Mouse (Mus musculus): ENCODE measurements around the gene Zfp970. TPM values are rescaled to one million over a fixed set of nuclear protein-coding genes. Genes with fewer than 3 reads are reported as not detected.
A peak's percentile ranks its signal among the peaks of the same experiment; 100 is the strongest.
"Not testable (repeated sequence)": the region's sequence is repeated elsewhere in the genome, so short reads cannot be mapped to it uniquely, and the experiment has no call there.

Gene Zfp970
- total RNA-seq (2021) = 10 to 100 TPM; 46.7 to 57.4 TPM
- long read RNA-seq, experiment 1, transcript Zfp970-201 (4 exons, 794 nt) = major isoform, 5 of 20 reads
- long read RNA-seq, experiment 1, partial matches to known transcripts = 11 of 20 reads
- long read RNA-seq, experiment 1, other reads (novel, unspliced or antisense) = 3 of 20 reads
- long read RNA-seq, experiment 2, transcript Zfp970-201 (4 exons, 794 nt) = major isoform, 5 of 14 reads
- long read RNA-seq, experiment 2, partial matches to known transcripts = 5 of 14 reads
- long read RNA-seq, experiment 2, other reads (novel, unspliced or antisense) = 3 of 14 reads

DNA sequence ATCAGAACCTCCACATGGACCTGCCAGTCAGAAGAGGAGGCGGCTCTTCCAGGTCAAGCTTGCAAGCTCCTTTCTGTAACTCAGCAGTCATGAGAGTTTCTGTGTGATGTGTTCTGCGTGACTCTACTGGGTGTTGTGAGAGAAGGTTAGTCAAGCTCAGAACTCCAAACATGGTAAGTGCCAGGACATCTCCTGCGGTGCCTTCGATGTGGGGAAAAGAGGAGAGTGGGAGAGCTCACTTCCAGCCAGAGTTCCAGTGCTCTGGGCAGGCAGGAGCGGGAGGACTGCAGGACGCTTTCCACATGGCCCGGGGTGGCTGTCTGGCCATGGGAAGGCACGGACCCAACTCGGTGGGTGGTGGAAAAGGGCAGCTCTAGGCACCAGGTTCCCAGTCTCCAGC lies at the start of gene Zfp970:
Gene Zfp970, plus strand, starts transcription at position 58 of the 400 bp plus-strand sequence.
- DNase-seq = peak; percentile 16 to 21

DNA sequence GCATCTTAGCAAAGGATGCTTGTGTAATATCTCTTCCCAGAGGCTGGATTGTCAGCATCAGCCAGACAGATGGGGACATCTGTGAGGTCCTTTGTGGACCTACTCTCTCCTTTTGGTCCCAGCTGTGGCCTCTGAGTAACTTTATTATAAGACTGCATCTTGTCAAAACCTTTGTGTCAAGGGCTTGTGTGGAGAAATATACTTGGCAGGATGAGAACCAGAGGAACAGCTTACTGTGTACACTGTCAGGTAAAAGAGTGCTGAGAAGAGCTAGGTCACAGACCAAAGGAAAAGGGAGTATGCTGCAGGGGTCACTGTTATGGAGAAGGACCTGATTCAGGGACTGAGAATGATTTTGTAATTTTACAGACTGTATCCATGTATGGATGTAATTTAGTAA lies 3.7 kb downstream of the Zfp970 start:
- DNase-seq = not testable (repeated sequence)

DNA sequence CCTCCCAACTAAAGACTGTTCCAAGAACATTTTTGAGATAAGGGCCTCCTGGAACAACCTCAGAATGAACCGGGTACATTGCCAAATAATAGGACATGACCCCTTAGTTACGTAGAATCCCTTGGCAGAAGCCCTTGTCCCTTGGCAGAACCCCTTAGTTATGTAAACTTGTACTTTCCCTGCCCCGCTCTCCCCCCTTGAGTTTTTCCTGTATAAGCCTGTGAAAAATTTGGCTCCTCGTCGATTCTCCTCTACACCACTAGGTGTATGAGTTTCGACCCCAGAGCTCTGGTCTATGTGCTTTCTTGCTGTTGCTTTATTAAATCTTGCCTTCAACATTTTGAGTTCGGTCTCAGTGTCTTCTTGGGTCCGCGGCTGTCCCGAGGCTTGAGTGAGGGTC lies 7.7 kb downstream of the Zfp970 start:
- DNase-seq = not testable (repeated sequence)

DNA sequence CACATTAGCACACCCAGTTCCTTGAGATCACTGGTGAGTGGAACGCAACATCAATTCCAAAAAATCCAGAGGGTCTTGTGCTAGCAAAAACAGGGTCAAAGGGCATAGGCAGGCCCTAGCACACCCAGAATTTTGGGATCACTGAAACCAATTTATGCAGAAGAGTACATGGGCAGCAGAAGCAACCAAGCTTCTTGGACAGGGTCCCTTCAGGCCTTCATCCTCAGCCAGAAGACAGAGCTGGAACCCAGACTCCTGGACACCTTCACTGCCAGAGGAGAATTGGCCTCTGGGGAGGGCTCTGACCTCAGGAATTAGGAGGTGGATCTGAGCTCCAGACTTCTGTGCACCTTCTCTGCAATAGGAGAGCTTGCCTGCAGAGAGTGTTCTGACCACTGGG lies 17.4 kb downstream of the Zfp970 start:
- DNase-seq = not testable (repeated sequence)

DNA sequence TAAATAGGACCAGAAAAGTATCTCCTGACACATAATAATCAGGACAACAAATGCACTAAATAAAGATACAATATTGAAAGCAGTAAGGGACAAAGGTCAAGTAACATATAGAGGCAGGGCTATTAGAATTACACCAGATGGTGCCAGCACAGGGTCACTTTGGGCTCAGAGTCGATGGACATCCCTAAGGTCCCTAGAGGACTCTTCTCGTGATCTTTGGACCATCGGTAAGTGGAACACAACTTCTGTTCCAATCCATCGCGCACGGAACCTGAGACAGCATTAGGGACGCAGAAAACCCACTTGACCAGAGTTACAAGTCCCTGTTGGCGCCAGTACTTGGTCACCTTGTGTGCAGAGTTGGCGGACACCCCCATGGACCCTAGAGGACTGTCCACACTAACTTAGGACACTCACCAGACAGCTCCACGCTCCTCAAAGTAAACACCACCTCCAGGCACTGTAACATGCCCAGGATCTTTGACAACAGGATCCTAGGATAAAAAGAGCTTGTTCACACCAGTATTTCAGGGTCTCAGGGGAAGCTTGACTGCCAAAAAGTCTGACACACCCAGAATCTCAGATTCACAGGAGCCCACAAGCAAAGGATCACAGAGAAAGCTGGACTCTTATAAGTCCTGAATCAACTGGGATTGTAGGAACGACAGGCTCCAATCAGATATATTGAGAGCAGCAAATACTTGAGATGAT lies 18.9 kb downstream of the Zfp970 start:
- not testable (repeated sequence) for DNase-seq

DNA sequence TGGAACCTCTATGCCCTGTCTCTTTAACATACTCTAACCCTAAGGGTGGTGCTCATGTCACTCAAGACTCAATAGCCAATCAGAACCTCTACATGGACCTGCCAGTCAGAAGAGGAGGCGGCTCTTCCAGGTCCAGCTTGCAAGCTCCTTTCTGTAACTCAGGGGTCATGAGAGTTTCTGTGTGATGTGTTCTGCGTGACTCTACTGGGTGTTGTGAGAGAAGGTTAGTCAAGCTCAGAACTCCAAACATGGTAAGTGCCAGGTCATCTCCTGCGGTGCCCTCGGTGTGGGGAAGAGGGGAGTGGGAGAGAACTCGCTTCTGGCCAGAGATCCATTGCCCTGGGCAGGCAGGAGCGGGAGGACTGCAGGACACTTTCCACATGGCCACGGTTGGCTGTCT lies 33.5 kb downstream of the Zfp970 start, which contains the start of gene Gm14403:
Gene Gm14403, plus strand, starts transcription at position 149 of the 400 bp plus-strand sequence.
- DNase-seq = peak; percentile 25 to 40

DNA sequence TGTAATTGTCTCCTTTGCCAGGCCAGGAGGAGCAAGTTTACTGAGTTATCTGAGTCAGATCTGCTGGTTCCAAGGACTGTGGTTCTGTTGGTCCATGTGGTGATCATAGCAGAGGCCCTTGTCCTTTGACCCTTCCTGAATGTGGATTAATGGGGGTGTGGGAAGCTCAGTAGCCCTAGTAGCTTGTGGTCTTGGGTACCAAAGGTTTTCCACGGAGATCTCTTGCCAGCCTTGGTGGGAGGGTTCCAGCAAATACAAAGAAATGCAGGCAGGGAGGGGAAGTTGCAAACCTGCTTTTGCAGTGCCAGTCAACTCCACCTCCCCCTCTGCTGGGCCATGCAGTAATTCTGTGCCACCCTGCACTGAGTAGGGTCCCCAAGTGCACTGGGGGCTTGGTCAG lies 34.6 kb downstream of the Zfp970 start:
- DNase-seq = not testable (repeated sequence)

DNA sequence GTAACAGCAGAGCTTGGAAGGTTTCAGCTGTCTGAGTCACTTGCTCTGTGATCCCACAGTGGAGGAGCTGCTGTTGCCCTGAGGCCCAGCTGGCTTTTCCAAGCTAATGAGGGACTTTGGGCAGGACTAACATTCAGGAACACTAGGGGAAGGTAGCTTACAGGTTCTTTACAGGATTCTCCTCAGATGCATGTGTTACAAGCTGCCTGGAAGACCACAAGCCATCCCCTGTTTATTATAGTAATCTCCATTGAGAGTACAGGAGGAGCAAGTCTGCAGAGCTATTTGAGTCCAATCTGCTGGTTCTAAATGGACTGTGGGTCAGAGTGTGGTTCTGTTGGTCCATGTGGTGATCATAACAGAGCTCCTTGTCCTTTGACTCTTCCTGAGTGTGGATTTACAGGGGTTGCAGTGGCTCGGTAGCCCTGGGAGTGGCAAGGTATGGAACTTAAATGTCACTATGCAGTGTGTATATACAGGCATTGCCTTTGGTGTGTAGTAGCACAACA lies 40.7 kb downstream of the Zfp970 start:
- not testable (repeated sequence) for DNase-seq

DNA sequence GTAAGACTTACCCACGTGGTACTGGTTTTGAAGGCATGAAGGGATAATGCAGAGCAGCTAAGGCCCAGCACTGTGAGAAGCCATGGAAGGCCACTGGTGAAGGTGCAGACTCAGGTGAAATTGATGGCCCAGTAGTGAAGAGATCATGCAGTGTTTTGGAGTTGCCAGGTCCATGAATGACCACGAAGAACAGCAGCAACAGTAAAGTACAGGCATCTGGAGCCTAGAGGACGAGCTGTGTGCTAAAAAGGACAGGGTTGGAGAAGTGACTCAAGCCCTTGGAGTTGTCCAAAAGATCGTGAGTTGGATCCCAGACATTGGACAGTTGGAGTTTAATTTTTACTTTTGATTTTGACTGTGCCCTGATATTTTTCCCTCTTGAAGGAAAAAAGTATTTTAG lies 46.8 kb downstream of the Zfp970 start:
- not testable (repeated sequence) for DNase-seq

DNA sequence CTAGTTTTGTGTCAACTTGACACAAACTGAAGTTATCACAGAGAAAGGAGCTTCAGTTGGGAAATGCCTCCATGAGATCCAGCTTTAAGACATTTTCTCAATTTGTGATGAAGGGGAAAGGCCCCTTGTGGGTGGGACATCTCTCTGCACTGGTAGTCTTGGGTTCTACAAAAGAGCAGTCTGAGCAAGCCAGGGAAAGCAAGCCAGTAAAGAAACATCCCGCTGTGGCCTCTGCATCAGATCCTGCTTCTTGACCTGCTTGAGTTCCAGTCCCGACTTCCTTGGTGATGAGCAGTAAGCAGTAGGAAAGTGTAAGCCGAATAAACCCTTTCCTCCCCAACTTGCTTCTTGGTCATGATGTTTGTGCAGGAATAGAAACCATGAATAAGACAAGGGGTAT lies 47.4 kb downstream of the Zfp970 start:
- not testable (repeated sequence) for DNase-seq

DNA sequence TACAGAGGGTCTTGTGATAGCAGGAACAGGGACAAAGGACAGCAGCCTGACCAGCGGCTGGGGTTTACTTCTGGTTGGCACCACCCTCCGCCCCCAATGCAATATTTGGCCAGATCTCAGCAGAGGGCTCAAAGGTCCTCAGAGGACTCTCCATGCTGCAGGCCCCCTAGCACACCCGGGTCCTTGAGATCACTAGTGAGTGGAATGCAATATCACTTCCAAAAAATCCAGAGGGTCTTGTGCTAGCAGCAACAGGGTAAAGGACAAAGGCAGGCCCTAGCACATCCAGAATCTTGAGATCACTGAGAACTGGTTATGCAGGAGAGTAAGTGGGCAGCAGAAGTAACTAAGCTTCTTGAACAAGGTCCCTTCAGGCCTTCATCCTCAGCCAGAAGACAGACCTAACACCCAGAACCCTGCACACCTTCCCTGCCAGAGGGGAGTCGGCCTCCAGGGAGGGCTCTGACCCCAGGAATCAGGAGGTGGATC lies 49.5 kb downstream of the Zfp970 start:
- DNase-seq = not testable (repeated sequence)

DNA sequence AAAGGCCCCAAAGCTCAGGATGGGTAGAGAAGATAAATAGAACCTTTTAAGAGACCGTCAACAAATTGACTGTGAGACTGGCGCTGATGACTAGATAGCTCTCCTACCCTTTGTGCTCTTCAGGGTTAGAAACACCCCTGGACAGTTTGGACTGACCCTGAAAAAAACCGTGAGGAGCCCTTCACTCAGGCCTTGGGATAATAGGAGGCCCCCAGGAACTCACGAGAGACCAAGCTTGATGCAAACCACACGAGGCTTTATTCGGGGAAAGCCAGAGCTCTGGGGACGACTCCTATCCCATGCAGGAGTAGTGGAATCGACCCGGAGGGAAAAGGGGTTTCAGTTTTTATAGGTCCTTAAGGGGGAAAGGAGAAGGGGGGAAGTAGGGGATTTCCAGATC lies 53.2 kb downstream of the Zfp970 start:
- DNase-seq = not testable (repeated sequence)

DNA sequence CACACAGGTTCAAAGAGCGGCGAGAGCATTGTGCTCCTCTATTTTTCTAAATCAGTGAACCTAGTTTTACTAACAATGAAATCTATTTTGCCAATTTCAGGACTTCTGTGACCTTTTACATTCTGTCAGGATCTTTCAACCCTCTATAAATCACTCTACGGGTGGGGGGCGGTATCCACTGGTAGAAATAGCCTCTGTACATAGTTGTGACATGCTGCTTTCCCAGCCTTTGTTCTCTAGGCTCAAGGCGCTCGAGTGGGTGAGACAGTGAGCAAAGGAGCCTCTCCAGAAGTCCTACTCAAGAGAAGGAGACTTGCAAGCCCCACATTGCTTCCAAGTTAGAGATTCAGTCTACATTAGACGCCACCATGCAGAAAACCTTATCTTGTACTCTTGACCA lies 53.8 kb downstream of the Zfp970 start:
- not testable (repeated sequence) for DNase-seq

DNA sequence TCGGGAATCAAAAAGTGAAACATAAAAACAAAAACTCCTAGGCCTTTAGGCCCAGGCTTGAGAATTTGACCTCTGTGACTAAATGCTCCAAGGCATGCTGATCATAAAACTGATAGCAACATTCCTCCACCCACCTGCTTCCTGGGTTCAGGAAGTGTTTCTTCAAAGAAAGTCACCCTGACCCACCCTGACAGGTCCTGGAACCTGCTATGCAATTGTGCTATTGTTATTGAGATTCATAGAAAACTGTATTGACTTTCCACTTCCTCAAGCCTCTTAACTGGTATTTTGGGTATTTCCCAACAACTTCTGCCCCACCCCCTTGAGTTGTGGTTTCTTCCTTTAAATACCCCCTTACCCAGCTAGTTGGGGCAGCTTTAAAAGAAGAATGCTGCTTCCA lies 54.4 kb downstream of the Zfp970 start:
- not testable (repeated sequence) for DNase-seq

DNA sequence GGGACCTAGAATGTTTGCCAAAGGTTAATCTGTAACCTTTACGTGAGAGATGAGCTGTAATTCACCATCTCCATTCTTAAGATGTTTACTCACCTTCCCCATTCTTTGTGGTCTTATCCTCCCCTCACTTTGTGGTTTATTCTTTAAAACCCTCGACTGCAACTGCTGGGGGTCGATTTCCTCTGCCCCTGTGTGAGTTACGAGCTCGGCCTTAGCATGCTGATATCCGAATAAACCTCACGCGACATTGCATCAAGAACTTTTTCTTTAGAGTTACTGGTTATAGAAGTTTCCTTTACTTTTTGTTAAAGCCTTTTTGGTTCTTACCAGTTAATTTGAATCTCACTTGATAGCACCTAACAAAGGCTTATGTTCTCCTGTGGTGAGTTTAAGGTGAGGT lies 55.5 kb downstream of the Zfp970 start:
- DNase-seq = no peak

DNA sequence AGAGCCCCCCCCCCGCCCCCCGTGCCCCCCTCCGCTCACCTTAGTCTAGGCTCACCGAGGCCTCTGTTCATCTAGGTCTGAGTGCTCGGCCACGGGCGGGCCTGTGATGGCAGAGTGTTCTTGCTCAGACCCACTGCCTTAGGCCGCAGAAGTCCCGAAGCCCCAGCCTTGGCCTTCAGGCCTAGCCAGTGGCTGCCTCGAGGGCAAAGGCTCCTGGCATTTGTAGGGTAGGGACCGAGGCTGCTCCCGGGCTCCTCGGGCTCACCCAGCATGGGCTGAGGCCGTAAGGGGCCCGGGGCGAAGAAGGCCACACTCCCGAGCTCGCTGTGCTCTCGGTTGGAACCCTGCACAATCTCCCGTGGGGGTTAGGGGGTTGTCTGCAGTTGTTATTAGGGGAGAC lies 58.5 kb downstream of the Zfp970 start:
- no peak for DNase-seq

DNA sequence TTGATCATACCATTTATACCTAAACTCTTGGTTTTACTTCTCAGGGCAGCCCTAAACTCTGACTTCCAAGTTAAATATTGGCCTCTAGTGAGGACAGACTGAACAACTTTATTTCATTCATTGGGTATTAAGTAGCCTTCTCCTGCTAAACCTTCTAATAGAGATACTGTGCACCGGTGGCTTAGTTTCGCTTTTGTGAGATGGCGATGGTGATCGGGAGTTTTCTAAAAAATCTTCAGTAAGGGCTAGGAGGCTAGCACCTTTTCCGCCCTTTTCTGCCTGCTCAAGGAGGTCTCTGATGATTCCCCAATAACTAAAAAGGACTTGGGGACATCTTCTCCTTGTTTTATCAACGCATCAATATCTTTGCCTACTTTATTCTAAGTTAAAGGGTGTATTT lies 59.1 kb downstream of the Zfp970 start:
- DNase-seq = not testable (repeated sequence)

DNA sequence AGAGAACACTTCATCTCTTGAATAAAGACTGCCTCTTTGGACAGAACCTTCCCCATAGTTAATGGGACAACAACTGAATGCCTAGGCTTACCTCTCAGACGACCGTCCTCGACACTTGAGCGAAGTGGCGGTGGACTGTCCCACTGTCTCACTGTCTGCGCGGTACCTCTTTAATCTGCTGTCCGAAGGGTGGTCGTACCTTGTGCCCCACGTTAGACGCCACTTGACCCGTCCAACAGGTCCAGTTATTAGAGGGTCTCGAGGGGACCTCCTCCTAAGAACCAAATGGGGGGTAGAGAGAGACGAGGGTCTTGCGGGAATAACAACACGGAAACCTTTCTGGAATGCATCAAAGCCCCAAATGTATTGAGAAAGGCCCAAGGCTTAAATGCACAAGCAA lies 59.6 kb downstream of the Zfp970 start:
- DNase-seq = not testable (repeated sequence)

Other genes starting within 250 kb of the Zfp970 start
- 1 to 10 TPM in 1 of 2 experiments, under 1 TPM in 1; 0.33 to 1.3 TPM for gene Gm14409, start 197.7 kb upstream of the Zfp970 start, total RNA-seq (2021)
- gene Gm14412, start 140.4 kb upstream of the Zfp970 start, total RNA-seq (2021) = 1 to 10 TPM; 2.1 to 4.1 TPM
- 10 to 100 TPM; 18.4 to 30.0 TPM for gene Gm14418, start 66.4 kb upstream of the Zfp970 start, total RNA-seq (2021)
- 10 to 100 TPM; 44.5 to 83.3 TPM for gene Gm14403, start 33.5 kb downstream of the Zfp970 start, total RNA-seq (2021)
- gene Gm14406, start 113.5 kb downstream of the Zfp970 start, total RNA-seq (2021) = under 1 TPM in 1 of 2 experiments, not detected in 1; 0.69 TPM

Measured in adrenal gland, postnatal 36 days (tissue).